Mouse (Mus musculus) heart, embryonic 14.5 days (tissue): Measurements from ENCODE around the gene Hspa2. TPM values are rescaled to one million over a fixed set of nuclear protein-coding genes. Genes with fewer than 3 reads are reported as not detected.
A peak's percentile ranks its signal among the peaks of the same experiment; 100 is the strongest.
"Not testable (repeated sequence)": the region's sequence is repeated elsewhere in the genome, so short reads cannot be mapped to it uniquely, and the experiment has no call there.

Source experiments
- ATAC-seq: fragments of 200-750 bp; cut with Nextera tagmentation; 2 replicates; pipeline ENCODE4 v1.8.0; 2017; ENCODE audit warnings: low read depth, moderate TSS enrichment; ENCODE audit not compliant: insufficient number of reproducible peaks, insufficient read depth, low FRiP score
- H3K27ac ChIP-seq, 2 experiments: fragments of 200-500 bp in 1 of 2; fragments of 300-500 bp in 1 of 2; sonication (generic) in 1 of 2; replicated peaks in 1 of 2; 2 replicates each; pipeline ENCODE4 v1.5.1; 2012 to 2014; ENCODE audit warnings: low read depth in 2 of 2, low read length in 2 of 2, control low read depth in 1 of 2, mild to moderate bottlenecking in 1 of 2, mixed read lengths in 1 of 2; ENCODE audit not compliant: control insufficient read depth in 1 of 2, insufficient read depth in 1 of 2
- H3K27me3 ChIP-seq: fragments of 300-500 bp; sonication (generic); 2 replicates; pipeline ENCODE4 v1.6.1; 2014; ENCODE audit warnings: mild to moderate bottlenecking, low read length, control low read depth; ENCODE audit not compliant: control insufficient read depth, insufficient read depth
- H3K36me3 ChIP-seq: fragments of 300-500 bp; sonication (generic); 2 replicates; pipeline ENCODE4 v1.6.1; 2014; ENCODE audit warnings: mild to moderate bottlenecking, control low read depth, low read length, mixed read lengths; ENCODE audit not compliant: control insufficient read depth, insufficient read depth
- H3K4me1 ChIP-seq, 2 experiments: fragments of 200-500 bp in 1 of 2; fragments of 300-500 bp in 1 of 2; sonication (generic) in 1 of 2; 2 replicates each; pipeline ENCODE4 v1.6.1; 2012 to 2014; ENCODE audit warnings: low read length in 2 of 2, control low read depth in 1 of 2, mixed read lengths in 1 of 2; ENCODE audit not compliant: control insufficient read depth in 2 of 2, insufficient read depth in 2 of 2
- H3K4me2 ChIP-seq: fragments of 300-500 bp; sonication (generic); 2 replicates; pipeline ENCODE4 v1.6.1; 2014; ENCODE audit warnings: mild to moderate bottlenecking, low read length
- H3K4me3 ChIP-seq, 2 experiments: fragments of 200-500 bp in 1 of 2; fragments of 300-500 bp in 1 of 2; sonication (generic) in 1 of 2; 2 replicates each; pipeline ENCODE4 v1.5.1; 2012 to 2014; ENCODE audit warnings: low read length in 2 of 2, mild to moderate bottlenecking in 2 of 2, control low read depth in 1 of 2, low read depth in 1 of 2, moderate library complexity in 1 of 2; ENCODE audit not compliant: control insufficient read depth in 1 of 2, insufficient read depth in 1 of 2
- H3K9ac ChIP-seq: fragments of 300-500 bp; sonication (generic); 2 replicates; pipeline ENCODE4 v1.6.1; 2014; ENCODE audit warnings: mild to moderate bottlenecking, low read length
- H3K9me3 ChIP-seq: fragments of 300-500 bp; sonication (generic); 2 replicates; pipeline ENCODE4 v1.6.1; 2016; ENCODE audit warnings: low read length, control low read depth; ENCODE audit not compliant: control insufficient read depth
- WGBS: fragments of 180-500 bp; shearing (Covaris S2); extraction: QIAGEN DNeasy Blood & Tissue Kit; methylation state at CpG from one replicate; pipeline ENCODE4 v1.1.7; 2014; 5-methylcytosine and 5-hydroxymethylcytosine counted together
- polyA plus RNA-seq: library from polyadenylated mRNA; unstranded; fragments of >200 nt; fragmentation: Nextera tagmentation; extraction: Ambion mirVana; gene quantifications from 2 replicates; pipeline ENCODE4 v1.2.1, GENCODE M21; 2014

The Hspa2 gene
- polyA plus RNA-seq, 1 experiment from 2014 or later = 15.6 TPM

DNA sequence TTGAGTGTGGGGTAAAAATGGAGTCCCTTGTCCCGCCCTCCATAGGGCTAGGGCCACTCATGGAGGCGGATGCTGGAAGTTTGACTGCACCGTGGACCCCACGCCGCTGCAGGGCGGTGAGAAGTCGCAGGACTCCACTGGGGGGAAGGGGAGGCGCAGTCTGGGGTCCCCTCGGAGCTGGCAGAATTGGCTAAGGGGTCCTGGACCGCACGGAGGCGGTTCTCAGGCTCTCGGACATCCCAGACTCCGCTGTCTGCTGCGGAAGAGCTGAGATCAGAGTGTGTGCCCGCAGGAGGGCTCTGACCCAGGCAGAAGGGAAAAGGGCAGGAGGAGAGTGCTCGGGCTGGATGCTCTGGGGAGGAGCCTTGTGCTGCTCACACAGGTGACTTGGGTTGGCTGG is 31.1 kb downstream of the Hspa2 start:
- 4% methylated on average over 17 of the region's 17 CpGs for WGBS
- Histone ChIP-seq H3K4me3 (peak overlapping the region; percentile 38 to 63), H3K27ac (no peak overlapping the region), H3K36me3 (no peaks in the 10 kb centered on the region), H3K9me3 (no peaks in the 10 kb centered on the region), H3K27me3 (peaks cover 3% of the 10 kb centered on the region; the same call in 1 of the 2 replicates), H3K4me2 (peak overlapping the region; percentile 66), H3K4me1 (peaks cover 15 to 21% of the 10 kb centered on the region in 2 experiments), H3K9ac (peak overlapping the region; percentile 66)
- ATAC-seq = 0 out of 2 replicates have a peak, but pooled peaks have one; percentile 32

DNA sequence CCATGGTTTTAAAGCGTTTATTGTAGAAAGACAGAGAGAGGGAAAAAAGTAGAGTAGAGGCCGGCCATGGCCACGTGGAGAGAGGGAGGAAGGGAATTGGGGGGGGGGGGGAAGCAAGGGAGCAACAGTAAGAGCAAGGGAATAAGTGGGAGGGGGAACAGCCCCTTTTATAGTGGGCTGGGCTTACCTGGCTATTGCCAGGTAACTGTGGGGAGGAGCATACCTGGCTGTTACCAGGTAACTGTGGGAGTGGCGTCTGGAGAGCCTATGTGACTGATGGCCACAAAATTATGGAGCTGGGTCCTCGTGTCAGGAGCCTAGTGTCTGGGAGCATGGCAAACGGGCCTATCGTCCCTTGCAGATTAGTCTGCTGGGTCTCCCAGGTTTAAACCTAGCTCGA is 31.6 kb downstream of the Hspa2 start:
- Histone ChIP-seq H3K9me3 (no peaks in the 10 kb centered on the region), H3K4me1 (peaks cover 15 to 20% of the 10 kb centered on the region in 2 experiments), H3K27ac (no peak overlapping the region), H3K4me2 (peak overlapping the region; percentile 66), H3K36me3 (no peaks in the 10 kb centered on the region), H3K9ac (no peak overlapping the region), H3K4me3 (peak overlapping the region; percentile 38 to 63; a peak in 1 of 4 replicates), H3K27me3 (peaks cover 3% of the 10 kb centered on the region; the same call in 1 of the 2 replicates)
- ATAC-seq = no peak
- WGBS = 56% methylated on average over 8 of the region's 8 CpGs

DNA sequence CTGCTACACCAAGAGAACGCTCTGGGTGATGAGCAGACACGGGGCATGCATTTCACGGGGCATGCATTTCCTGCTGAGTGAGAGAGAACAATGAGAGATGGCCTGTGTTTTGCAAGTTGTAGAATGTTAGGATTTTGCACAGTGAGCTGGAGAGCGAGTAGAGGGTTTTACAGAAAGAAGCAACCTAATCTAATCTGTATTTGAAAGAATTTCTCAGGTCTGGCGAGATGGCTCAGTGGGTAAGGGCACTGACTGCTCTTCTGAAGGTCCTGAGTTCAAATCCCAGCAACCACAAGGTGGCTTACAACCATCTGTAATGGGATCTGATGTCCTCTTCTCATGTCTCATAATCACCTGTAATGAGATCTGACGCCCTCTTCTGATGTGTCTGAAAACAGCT is 39.5 kb downstream of the Hspa2 start:
- H3K4me3 ChIP-seq, H3K9me3 ChIP-seq, H3K9ac ChIP-seq, H3K27me3 ChIP-seq, H3K36me3 ChIP-seq, ATAC-seq, H3K27ac ChIP-seq, H3K4me2 ChIP-seq: not testable (repeated sequence)
- peaks cover 3 to 11% of the 10 kb centered on the region in 2 experiments; a peak in 2 of 4 replicates for H3K4me1 ChIP-seq
- 76% methylated on average over 6 of the region's 6 CpGs for WGBS

DNA sequence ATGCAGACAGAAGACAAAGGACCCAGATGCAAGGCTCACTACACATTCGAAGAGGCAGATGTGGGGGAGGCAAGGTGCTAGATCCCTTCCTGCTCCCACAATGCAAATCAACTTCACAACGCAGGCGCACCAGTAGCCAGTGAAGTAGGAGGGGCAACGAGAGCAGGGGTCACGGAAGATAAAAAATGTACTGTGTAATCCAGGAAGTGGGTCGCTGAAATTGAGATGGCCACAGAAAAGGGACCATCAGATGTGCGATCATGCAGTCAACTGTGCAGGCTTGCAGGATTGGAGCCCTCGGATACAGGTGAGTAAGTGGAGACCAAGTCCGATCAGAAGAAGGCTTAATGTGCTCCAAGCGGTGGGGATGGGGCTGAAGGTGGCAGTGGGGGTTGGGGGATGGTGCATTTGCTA is 40.4 kb downstream of the Hspa2 start:
- peak overlapping the region; percentile 3 to 34; a peak in 3 of 4 replicates for H3K4me3 ChIP-seq
- no peaks in the 10 kb centered on the region for H3K9me3 ChIP-seq
- no peak overlapping the region for H3K9ac ChIP-seq
- WGBS = 55% methylated on average over 10 of the region's 10 CpGs
- H3K4me2 ChIP-seq = peak overlapping the region; percentile 19
- no peaks in the 10 kb centered on the region for H3K27me3 ChIP-seq
- peaks cover 3 to 12% of the 10 kb centered on the region in 2 experiments; a peak in 2 of 4 replicates for H3K4me1 ChIP-seq
- H3K27ac ChIP-seq = no peak overlapping the region
- no peak for ATAC-seq
- H3K36me3 ChIP-seq = no peaks in the 10 kb centered on the region

DNA sequence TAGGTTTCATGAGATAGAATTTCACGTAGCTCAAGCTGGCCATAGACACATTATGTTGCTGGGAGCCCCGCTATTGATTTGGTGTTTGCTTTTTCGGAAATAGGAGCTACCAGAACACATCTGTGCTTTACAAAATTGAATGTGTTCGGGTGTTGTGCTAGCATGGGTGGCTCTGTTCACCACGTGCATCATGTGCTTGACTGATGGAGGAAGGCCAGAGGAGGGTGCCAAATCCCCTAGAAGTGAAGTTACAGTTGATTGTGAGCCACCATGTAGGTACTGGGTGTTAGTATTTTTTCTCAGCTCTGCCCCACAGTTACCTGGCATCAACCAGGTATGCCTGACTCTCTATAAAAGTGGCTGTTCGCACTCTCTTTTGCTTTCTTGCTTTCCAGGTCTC is 40.9 kb downstream of the Hspa2 start:
- Histone ChIP-seq H3K27me3 (no peaks in the 10 kb centered on the region), H3K36me3 (no peaks in the 10 kb centered on the region), H3K4me1 (peaks cover 3 to 12% of the 10 kb centered on the region in 2 experiments; a peak in 2 of 4 replicates), H3K27ac (no peak overlapping the region), H3K9ac (no peak overlapping the region; the same call in 1 of the 2 replicates), H3K9me3 (no peaks in the 10 kb centered on the region), H3K4me3 (peak overlapping the region in 1 of 2 experiments; percentile 3; a peak in 1 of 4 replicates), H3K4me2 (peak overlapping the region; percentile 19)
- WGBS = 75% methylated on average over 6 of the region's 6 CpGs
- ATAC-seq = no peak

DNA sequence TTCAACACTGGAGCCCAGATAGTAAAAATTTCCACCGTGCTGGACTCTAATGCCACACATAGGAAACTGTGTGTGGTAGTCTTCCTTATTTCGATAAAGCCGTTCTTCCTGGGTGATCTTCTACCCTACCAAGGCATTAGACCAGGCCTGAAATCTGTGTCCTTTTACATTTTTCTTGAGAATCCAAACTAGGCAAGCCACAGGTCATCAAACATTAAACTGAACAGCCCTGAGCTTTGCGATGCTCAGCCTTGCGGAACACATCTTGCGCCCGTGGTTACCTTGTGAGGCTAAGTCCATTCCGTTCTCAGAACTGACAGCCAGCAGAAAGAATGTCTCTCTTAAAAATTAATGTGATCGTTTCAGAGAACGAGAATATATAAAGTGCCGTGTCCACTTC is 42.2 kb downstream of the Hspa2 start:
- no peak overlapping the region for H3K4me2 ChIP-seq
- WGBS = 92% methylated on average over 11 of the region's 11 CpGs
- no peak for ATAC-seq

DNA sequence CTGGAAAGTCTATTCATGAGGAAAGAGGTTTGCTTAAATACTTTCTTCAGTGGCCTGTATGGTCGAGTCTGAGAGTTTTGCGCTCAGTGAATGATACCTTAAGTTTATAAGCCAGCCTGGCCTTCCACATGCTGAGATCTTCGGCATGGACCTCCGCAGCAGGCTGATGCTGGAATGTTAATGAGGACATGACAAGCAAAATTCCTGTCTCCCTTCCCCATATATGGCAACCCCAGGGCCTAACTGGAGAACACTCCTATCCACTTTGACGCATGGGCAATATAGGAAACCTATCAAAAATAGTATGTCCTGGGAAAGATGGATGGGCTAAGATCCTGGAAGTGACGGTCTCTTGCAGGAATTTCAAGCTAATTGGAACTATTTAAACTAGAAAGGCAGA is 44.2 kb downstream of the Hspa2 start:
- ATAC-seq = 0 out of 2 replicates have a peak, but pooled peaks have one; percentile 59
- 33% methylated on average over 6 of the region's 6 CpGs for WGBS

More for the DNA sequence above, 42.2 kb downstream of the Hspa2 start:
- Histone ChIP-seq H3K36me3 (no peaks in the 10 kb centered on the region), H3K9ac (no peak overlapping the region), H3K27me3 (no peaks in the 10 kb centered on the region), H3K4me3 (no peak overlapping the region), H3K9me3 (no peaks in the 10 kb centered on the region), H3K4me1 (peaks cover 3 to 12% of the 10 kb centered on the region in 2 experiments; a peak in 2 of 4 replicates), H3K27ac (no peak overlapping the region)

DNA sequence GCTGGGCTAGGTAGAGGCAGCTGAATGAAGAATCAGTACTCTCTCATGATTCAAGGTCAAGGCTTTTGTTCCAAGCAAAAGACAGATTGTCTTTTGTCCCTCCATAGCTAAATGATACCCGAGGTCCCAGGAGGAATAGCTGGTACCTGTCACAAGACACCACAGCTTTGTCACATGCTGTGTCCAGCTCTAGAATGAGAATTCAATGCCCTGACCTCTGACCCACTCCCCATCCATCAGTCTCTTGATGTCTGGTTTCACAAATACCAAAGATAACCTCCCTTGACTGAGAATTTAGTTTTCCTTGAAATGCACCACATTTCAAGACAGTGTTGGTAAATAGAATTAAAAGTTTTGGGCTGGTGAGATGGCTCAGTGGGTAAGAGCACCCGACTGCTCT is 48.2 kb downstream of the Hspa2 start:
- ATAC-seq = no peak
- Histone ChIP-seq H3K4me2 (no peak overlapping the region), H3K36me3 (no peaks in the 10 kb centered on the region), H3K27me3 (no peaks in the 10 kb centered on the region), H3K4me3 (no peak overlapping the region), H3K27ac (no peak overlapping the region), H3K9me3 (no peaks in the 10 kb centered on the region), H3K4me1 (peaks cover 0 to 12% of the 10 kb centered on the region in 2 experiments; a peak in 2 of 4 replicates), H3K9ac (no peak overlapping the region)
- 72% methylated on average over 2 of the region's 2 CpGs for WGBS

More for the DNA sequence above, 44.2 kb downstream of the Hspa2 start:
- peak overlapping the region; percentile 25 to 30; a peak in 3 of 4 replicates for H3K4me3 ChIP-seq
- H3K4me1 ChIP-seq = peaks cover 3 to 12% of the 10 kb centered on the region in 2 experiments; a peak in 2 of 4 replicates
- H3K9ac ChIP-seq = peak overlapping the region; percentile 67
- peak overlapping the region; percentile 57 for H3K4me2 ChIP-seq
- H3K9me3 ChIP-seq = no peaks in the 10 kb centered on the region
- peak overlapping the region; percentile 71 to 81 for H3K27ac ChIP-seq
- no peaks in the 10 kb centered on the region for H3K27me3 ChIP-seq
- no peaks in the 10 kb centered on the region for H3K36me3 ChIP-seq
